Mouse (Mus musculus): ENCODE measurements around the gene Ghr.
A peak's percentile ranks its signal among the peaks of the same experiment; 100 is the strongest.

Ghr gene

DNA sequence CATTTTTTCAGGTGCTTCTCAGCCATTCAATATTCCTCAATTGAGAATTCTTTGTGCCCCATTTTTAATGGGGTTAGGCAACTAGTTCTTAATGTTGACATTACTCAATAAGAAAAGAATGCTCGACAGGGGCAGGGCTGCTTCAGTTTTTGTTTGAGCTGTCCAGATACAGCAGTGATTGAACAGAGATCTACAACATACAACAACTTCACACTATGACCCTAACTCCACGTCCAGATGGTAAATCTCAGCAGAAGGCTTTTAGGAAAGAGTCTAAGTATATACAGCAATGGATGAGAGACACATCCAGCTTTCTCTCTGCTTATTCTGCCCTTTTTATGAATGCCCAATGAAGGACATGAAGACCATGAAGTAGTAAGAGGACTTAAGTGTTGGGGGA, 199.5 kb downstream of the Ghr start:
- no peak for DNase-seq (ENCODE audit: low spot score)

DNA sequence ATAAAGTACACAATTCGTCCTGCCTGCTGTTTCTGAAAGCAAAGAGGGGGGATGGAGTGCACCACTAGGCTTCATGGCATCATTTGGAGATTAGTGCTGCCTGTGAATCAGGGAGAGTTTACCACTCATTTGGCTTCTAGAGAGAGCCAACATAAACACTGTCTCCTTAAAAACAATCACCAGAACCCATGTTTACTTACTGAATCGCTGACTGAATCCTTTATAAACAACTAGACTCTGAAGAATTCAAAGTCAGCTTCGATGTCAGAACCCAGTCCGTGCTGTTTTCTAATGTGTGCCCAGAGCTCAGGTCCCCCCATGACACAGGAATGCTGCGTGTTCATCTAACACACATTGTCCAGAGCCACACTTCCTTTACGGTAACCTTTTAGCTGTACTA, 201.9 kb downstream of the Ghr start:
- no peak for DNase-seq (ENCODE audit: low spot score)

DNA sequence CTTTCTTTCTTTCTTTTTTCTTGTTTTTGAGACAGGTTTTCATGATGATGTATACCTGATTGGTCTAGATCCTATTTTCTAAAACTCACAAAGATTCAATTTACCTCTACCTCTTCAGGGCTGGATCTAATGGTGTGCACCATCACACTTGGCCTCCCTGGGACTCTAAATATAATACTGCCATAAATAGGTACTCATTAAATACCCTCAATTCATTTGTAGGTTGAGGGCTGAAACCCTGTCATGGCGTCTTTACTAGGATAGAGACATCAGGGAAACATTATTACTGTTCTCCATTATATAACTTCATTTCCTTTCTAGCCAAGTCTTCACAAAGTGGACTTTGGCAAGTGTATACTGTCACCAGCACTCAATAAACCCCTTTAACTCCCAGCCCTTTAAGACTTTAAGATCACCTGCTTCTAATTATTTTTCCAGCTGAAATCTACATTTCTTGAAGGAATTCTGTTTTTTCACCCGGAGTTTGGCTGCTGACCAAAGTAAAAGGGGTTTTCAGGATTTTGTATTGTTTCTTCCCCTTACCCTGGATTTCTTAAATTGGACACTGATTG, 214.9 kb downstream of the Ghr start:
- no peak for DNase-seq (ENCODE audit: low spot score)

DNA sequence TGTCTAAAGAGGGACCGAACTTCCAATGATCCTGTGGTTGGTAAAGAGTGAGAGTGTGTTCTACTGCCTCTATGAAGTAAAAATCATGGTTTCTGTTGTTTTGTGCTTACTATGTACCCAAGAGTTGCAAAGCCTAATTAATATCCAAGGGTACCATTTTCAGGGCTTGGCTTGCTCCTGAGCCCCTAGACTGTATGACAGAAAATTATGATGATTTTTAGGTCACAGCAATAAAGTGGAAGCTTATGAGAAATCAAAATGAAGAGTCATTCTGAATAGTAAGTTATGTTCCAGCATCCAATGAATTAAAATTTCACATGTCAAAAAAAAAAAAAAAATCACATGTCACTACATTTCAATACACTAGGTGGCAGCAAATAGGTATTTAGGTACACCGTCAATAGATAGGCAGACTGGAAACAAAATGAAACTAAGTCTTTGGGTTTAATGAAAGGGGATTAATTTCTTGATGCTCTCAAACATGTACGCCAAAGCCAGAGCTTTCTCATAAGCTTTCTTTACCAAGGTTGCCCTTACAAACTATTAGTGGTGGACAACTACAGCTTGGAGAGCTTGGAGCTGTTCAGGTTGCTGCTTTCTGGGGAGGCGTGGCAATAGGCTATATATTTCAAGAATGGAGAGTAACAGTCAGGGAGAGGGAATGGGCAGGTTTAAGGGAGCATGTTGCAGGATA, 227.1 kb downstream of the Ghr start:
- DNase-seq (ENCODE audit: low spot score): peak; percentile 72

DNA sequence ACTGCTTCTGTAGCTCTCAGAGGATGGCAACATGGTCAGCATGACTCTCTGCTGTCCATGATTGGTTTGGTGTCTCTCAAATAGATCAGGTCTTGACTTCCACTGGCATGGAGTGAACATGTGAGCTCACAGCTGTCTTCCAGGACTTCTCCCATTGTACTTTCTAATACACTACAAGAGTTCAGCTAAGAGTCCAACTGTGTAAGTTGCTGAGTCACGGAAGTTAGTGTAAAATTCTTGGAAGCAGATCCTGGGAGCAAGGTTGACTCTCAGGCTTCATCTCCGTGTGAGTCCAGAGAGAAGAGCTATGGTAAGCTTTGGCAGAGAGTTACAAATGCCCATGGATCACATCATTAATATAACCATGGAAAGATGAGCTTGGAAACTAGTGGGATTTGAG, 229.6 kb downstream of the Ghr start:
- DNase-seq (ENCODE audit: low spot score): no peak

DNA sequence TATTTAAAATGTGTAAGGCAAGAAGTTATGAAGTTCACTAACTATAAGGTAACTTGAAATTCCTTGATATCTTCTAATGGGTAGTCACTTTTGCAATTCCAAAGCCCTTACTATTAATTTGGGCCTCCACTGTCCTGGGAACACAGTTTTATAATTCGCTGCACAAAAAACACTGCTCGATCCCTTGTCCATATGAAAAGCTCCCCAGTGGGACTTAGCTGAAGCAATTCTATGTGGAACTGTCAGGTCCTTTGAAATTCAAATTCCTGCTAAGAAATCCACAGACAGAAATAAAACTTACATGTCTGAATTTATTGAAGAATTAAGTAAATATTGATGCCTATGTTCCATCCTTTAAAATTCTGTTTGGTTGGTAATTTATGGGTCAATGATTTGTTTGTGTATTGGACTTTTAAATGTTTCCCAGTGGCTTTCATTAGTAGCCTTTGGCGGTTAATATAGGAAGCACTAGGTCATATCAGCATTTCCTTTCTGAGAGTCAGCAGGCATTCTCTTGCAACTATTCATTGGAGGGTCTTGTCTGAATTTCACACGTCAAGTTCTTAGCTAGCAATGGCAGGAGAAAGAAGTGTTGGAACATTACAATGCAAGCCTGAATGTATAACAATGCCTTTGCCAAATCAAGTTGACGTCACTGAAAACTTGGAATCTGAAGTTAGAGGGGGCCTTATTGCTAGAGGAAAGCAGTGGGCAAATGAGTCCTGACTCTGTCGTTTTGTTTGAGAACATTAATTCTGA, 233.8 kb downstream of the Ghr start:
- DNase-seq (ENCODE audit: low spot score): no peak

DNA sequence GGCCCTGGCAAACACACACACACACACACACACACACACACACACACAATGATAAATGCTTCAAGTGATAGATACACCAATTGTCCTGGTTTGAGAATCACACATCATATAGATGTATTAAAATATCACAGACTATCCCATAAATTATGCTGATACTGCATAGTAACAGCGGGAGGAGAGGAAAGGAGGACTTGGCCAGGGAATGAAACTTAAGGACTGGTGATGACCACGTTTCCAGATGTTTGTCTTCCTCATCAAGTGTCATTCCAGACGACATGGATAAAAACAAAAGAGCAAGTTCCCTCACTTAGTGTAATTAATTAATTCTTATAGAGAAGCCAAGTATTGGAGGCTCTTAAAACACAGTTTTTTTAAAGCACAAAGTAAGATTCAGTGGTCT, 236.6 kb downstream of the Ghr start:
- no peak for DNase-seq (ENCODE audit: low spot score)

DNA sequence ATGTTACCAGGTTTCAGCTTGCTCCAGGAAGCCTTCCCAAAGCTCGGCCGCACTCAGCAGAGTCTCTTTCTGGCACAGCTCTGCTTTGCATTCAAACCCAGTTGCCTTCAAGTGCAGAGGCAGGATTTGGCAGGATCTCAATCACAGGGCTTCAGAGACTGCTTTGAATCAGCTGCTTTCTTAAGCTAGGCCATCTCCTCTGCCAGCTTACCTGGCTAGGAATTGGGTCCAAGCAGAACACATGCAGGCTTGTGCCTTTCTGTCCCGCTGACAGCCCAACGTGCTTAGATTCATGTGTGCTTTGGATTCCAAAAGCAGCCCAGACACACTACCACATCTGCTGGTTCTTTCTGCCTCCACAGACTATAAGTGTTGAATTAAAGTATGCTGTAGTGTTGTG, 238.7 kb downstream of the Ghr start:
- DNase-seq (ENCODE audit: low spot score): no peak

DNA sequence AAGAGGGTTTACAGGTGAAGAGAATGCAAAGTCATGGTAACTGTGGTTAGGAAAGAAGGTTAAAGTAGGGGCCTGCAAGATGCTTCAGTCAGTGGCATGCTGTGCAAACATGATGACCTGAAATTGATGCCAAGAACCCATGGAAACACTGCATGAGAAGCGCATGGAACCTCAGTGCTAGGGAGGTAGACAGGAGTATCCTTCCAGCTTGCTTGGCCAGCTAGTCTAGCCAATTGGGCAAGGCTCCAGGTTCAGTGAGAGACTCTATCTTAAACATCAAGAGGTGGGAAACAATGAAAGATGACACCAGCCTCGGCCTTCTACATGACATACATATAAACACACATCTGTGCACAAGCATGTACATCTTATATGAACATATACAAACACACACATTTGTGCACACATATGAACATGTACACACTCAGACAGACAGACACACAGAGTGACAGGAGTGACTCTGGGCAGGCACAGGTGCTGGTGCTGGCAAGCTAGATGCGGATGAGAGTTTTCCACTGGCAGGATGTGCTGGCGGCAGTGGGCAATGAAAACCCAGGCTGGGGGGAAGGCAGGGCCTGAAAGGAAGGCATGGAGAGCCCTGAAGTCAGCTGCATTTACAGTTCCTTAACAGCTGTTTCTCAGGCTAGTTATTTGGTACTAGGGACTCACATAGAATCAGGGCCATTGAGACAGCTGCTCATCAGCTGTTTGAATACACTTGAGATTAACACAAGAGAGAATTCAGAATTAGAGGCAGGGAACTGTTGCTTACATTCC, 241.3 kb downstream of the Ghr start:
- DNase-seq (ENCODE audit: low spot score): no peak

DNA sequence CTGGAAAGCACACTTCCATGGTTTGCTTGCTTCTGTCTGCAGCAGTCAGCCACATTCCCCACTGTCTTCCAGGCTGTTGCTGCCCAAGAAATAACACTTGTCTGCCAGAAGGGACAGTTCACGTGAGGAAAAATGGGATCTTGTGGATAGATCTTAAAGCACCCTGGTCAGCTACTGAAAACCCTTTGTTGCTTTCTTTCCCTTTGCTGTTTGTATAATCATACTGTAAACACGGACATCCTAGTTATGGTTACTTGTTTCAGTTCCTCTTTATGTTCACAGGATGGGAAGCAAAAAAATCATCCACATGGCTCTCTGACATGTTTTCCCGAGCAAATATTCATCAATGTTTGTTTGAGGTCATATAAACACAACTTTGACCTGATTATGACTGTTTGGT, 243.4 kb downstream of the Ghr start:
- no peak for DNase-seq (ENCODE audit: low spot score)

DNA sequence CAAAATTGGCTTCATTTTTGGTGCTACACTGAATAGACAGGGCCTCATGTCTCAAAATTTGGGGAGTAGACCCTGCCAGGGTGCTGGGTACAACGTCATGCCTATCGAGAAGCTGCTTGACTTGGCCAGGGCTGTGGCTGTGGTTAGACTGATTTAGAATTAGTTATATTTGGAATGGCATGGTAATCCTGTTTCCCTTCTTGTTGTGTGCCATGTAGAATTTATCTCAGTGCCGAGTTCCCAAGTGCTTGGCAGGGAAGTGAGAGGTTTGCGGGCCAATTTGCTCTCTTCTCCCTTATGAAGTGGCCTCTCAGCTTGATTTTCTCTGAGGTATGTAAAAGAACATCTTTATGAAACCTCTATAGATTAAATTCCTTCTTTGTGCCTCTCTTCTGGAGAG, 250.8 kb downstream of the Ghr start:
- DNase-seq (ENCODE audit: low spot score): no peak

DNA sequence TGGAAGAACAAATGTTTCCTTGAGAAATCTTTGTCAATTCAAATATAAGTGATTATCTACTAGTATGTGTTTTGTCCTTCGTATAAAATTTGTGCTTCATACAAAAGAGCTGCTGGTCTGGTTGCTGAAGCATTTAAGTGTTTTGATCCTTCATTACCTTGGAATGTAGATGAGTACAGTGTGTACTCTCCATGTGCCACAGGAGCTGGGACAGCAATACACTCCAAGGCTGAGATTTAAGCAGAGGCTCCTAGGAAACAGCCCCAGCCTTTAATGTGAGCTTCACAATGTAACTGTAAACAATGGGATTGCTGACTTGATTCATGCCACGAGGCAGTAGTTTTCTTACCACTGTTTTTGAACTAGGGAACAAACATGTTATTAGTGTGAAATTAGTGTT, 251.5 kb downstream of the Ghr start:
- DNase-seq (ENCODE audit: low spot score): no peak

DNA sequence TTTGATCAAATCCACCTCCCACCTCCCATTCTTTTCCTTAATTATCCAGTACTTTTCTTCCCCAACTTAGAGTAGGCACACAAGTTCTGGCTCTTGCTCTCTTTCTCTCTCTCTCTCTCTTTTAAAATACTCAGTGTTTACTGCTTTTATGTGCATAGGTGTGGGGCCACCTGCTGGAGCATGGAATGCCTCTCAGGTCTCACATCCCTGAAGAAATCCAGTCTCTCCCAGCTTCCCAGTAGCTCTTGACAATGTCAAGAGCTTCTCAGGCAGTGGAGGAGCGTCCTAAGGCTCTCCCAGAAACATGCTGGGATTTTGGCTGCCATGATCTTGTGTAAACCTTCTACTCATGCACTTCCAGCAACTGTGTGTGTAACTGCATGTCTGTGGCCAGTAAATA, 253.0 kb downstream of the Ghr start:
- DNase-seq (ENCODE audit: low spot score): no peak

DNA sequence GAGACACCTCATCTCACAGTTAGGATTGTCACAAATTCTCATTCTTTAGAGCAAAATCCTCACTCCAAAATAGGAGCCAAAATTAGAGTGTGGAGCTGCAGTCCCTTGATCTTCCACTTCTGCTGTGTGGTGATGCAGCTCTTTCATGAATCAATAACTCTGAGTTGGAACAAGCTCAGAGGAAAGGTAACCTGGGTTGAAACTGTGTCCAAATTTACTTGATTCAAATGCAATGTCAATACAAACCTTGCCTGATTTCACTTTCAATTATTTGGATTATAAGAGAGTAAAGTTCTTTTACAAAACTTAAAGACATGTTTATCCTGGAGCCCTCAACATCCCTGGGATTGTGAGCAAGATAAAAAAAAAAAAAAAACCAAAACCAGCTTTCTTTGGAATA, 260.3 kb downstream of the Ghr start:
- DNase-seq (ENCODE audit: low spot score): no peak

DNA sequence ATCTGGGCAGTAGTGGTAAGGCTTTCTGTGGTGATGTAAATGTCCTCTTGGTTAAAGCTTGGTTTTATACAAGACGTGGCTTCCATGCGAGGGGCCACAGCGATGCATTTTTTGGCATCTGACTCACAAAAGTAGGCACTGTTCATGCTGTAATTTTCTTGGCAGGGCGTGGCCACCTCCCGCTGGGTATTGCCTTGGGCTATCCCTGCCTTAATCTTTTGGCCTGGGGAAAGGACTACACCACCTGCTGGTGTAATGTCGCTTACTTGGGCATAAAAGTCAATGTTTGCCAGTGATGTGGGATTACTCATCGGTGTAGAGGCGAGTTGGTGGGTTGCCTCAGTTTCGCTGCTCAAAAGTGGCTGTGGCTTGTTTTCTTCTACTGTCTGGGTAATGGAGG, 263.4 kb downstream of the Ghr start:
- DNase-seq (ENCODE audit: low spot score): no peak

DNA sequence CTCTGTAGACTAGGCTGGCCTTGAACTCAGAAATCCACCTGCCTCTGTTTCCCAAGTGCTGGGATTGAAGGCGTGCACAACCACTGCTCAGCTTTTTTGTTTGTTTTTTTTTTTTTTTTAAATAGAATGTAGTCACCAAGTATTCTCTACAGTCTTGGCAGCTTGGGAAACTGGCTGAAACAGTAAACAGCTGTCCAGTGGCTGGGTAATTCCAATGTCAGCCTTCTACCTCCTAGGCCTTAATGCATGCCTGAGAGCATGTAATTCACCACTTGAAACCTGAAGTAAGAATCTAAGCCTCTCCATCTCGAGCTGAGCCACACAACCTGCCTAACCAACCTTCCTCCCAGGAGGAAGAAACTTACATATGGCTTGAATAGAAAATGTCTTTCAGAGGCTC, 266.7 kb downstream of the Ghr start:
- no peak for DNase-seq (ENCODE audit: low spot score)

DNA sequence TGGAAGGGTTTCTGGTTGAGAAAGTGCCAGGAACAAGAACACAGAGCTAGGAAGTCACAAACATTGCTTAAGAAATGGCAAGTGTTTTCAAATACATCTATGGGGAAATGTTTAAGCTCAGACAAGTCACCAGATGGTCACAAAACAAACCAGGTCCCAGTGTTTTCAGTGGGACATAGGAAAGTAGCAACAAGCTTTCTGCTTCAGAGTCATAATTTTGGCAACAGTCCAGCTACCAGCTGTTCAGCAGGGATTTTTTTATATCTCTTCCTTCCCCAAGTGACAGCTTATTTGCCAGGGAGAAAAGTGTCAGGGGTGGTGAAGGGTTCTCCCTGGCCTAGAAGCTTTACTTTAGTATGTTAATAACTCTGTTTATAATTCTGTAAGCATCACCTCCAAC, 270.4 kb downstream of the Ghr start:
- no peak for DNase-seq (ENCODE audit: low spot score)

DNA sequence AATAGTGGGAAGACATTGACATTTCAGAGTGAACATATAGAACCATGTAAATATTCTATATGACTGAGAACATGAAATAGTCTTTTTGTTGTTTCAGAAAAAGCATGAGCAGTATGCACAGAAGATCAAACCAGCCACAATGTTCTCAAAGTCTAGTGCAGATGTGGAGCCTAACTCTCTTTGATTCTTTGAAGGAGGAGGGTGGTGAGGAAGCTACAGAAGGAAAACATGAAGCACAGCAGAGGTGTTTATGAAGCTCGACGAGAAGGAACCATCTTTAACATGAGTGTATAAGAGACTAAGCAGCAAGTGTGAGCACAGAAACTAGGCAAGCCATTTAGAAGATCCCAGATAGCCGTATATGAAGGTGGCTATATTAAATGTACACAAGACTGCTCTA, 273.4 kb downstream of the Ghr start:
- DNase-seq (ENCODE audit: low spot score): no peak

DNA sequence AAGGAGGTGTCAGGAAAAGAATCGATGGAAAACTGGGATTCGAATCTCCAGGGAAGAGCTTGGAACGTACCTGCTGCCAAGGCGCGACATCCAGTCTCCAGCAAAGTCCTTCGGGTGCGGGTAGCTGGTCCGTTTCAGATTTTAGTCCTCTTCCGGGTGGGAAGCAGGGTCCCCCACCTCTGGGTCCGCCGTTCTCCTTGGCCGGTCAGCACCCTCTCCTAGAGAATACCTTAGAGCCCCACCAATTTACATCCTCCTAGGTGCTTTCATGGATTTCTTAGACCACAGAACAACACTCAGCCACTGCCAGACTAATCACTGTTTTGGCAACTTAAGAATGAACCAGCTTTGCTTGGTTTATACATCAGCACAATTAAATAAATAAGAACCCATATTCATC, 279.9 kb downstream of the Ghr start, which contains the start of gene Ccdc152:
Ccdc152 (minus strand) TSS at position 101 of the 400 bp plus-strand sequence.
- DNase-seq (ENCODE audit: low spot score): no peak

DNA sequence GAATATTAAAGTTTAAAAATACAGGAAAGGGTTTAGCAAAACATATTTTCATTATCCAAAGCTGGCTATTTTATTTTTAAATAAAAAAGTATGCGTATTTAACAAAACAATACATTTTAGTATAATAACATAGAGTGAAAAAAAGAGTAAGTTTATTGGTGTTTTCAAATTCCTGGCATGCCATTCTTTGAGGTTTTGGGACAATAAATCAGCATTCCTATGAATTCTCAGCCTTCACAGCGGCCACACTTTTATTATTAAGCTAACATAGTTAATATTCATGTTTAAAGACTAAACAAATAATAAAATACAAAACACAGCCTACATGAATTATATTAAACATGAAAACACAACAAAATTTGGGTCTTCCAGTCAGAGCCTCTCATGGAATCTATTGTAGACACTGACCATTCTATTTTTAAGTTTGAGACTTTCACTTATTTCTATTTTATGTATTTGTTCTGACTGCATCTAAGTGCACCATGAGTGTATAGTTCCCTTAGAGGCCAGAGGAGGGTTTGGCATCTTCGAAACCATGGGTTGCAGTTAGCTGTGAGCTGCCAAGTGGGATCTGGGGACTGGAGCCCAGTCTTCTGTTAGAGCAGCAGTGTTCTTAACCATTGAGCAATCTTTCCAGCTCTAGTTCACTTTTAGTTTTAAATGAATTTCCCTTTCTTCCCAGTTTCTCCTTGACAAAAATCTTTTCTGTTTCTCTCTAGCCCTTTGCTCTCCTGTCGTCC, 282.8 kb downstream of the Ghr start:
- DNase-seq (ENCODE audit: low spot score): no peak

DNA sequence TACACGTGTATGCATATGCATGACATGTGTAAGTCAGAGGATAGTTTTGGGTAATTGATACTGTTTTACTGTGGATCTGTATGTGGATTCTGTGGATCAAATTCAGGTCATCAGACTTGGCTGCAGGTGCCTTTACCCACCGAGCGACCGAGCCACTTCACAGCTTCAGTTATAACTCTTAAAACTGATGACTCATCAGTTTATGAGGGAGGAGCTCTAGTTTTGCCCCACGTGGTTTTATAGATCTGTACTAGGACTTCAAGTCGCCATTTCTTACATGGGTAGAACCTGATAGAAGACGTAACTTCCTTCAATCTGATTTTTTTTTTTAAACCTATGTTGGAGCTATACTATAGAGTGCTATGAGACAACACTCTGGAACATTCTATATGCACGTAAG, 285.7 kb downstream of the Ghr start:
- DNase-seq (ENCODE audit: low spot score): no peak

DNA sequence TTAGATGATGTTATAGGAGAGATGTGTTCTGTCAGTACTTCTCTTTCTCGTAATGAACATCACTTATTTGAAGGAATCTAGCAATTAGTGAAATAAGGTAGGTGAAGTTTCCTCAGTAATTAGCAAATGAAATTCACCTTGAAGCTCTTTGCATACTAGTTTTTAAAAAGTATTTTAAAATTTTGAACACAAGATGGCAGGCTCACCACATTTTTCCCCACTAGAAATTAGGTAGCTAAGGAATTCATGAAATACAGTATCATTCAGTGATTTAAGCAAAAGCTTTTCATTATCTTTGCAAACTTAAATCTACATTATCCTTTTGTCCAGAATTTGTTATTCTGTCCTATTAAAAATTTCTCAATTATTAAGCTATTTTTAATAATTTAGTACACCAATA, 287.3 kb downstream of the Ghr start:
- DNase-seq (ENCODE audit: low spot score): peak; percentile 8
